Mouse (Mus musculus) midbrain, embryonic 12.5 days (tissue): ENCODE results near the gene Tcf7l2. TPM values are rescaled to one million over a fixed set of nuclear protein-coding genes. Genes with fewer than 3 reads are reported as not detected.
A peak's percentile ranks its signal among the peaks of the same experiment; 100 is the strongest.

Experiments
- ATAC-seq: fragments of 200-750 bp; cut with Nextera tagmentation; 2 replicates; pipeline ENCODE4 v1.8.0; 2017; ENCODE audit warnings: low read depth, moderate TSS enrichment, moderate library complexity; ENCODE audit not compliant: low FRiP score
- H3K27ac ChIP-seq: fragments of 300-500 bp; sonication (generic); replicated peaks from 2 replicates; pipeline ENCODE4 v1.5.1; 2016; ENCODE audit warnings: mild to moderate bottlenecking
- H3K27me3 ChIP-seq: fragments of 300-500 bp; sonication (generic); 2 replicates; pipeline ENCODE4 v1.6.1; 2016; ENCODE audit warnings: mild to moderate bottlenecking
- H3K36me3 ChIP-seq: fragments of 300-500 bp; sonication (generic); 2 replicates; pipeline ENCODE4 v1.6.1; 2016
- H3K4me1 ChIP-seq: fragments of 300-500 bp; sonication (generic); 2 replicates; pipeline ENCODE4 v1.6.1; 2016
- H3K4me2 ChIP-seq: fragments of 300-500 bp; sonication (generic); replicated peaks from 2 replicates; pipeline ENCODE4 v1.6.1; 2016; ENCODE audit warnings: mild to moderate bottlenecking, moderate library complexity
- H3K4me3 ChIP-seq: fragments of 300-500 bp; sonication (generic); 2 replicates; pipeline ENCODE4 v1.5.1; 2016; ENCODE audit warnings: mild to moderate bottlenecking
- H3K9ac ChIP-seq: fragments of 300-500 bp; sonication (generic); replicated peaks from 2 replicates; pipeline ENCODE4 v1.6.1; 2016; ENCODE audit warnings: mild to moderate bottlenecking, moderate library complexity
- H3K9me3 ChIP-seq: fragments of 300-500 bp; sonication (generic); 2 replicates; pipeline ENCODE4 v1.6.1; 2016; ENCODE audit warnings: mild to moderate bottlenecking
- WGBS: fragments of 180-500 bp; shearing (Covaris S2); methylation state at CpG from one replicate; pipeline ENCODE4 v1.1.7; 2016; 5-methylcytosine and 5-hydroxymethylcytosine counted together
- polyA plus RNA-seq: library from polyadenylated mRNA; unstranded; fragments of >200 nt; fragmentation: Nextera tagmentation; extraction: Ambion mirVana; gene quantifications from 2 replicates; pipeline ENCODE4 v1.2.1, GENCODE M21; 2016

Tcf7l2 gene
- polyA plus RNA-seq, 1 experiment from 2014 or later = 343 TPM

DNA sequence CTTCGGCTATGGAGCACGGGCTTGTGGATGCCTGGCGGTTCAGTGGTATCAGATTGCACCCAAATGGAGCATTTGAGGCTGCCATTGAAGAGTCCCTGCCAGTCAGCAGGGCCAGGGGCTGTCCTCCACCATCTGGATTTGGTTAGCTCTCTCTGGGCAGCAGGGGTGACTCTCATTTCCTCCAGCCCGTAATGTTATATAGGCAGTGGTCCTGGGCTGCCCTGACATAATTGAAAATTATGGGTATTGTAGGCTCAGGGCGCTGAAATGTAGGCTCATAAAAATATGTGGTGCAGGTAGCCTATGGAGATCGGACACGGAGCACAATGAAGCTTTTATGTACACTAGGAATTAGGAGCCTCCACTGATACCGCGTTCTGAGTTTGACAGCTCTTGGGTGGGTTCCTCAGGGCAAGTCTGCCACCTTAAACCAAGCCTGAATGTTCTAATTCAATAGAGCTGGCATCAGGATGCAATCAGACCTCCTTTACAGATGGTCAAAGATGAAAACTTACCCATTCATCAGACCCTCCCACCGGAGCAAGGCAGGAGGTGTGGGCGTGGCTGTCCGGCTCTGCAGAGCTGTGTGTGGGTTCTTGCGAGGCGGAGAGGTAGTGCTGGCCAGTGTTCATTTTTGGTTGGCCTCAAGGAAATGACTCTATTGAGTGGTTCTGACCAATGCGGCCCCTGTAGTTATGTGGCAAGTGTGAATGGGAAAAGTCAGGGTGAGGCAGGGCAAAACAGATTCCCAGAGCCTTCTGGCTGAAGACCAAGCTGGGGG lies 73.6 kb downstream of the Tcf7l2 start:
- Histone ChIP-seq H3K27me3 (no peaks in the 10 kb centered on the region), H3K27ac (no peak overlapping the region; the same call in 1 of the 2 replicates), H3K4me3 (no peak overlapping the region), H3K4me2 (no peak overlapping the region), H3K36me3 (peaks cover 8% of the 10 kb centered on the region), H3K9ac (no peak overlapping the region), H3K9me3 (no peaks in the 10 kb centered on the region), H3K4me1 (0 out of 2 replicates have a peak, but pooled peaks cover 5% of the 10 kb centered on the region)
- no peak for ATAC-seq
- 75% methylated on average over 15 of the region's 15 CpGs for WGBS

DNA sequence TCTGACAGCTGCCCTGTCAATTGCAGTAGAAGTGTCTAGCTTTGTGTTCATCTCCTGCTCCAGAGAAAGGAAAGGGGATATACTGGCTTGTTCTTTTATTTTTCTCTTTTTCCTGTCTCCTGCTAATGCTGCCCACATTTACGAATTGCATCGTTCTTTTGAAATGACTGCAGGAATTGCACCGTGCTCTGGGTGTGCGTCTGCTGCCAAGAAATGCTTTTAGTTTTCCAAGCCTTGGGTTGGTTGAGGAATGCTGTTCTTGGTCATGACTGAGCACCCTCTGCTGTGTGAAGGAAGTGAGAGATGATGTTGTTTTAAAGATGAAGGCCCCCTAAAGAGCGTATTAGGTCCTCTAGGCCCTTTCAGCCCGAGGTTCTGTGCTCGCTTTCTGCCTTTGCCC lies 75.4 kb downstream of the Tcf7l2 start:
- no peak overlapping the region for H3K4me3 ChIP-seq
- peaks cover 19% of the 10 kb centered on the region for H3K36me3 ChIP-seq
- H3K4me2 ChIP-seq = no peak overlapping the region
- no peak overlapping the region for H3K27ac ChIP-seq
- no peaks in the 10 kb centered on the region for H3K9me3 ChIP-seq
- H3K4me1 ChIP-seq = 0 out of 2 replicates have a peak, but pooled peaks cover 4% of the 10 kb centered on the region
- no peak overlapping the region for H3K9ac ChIP-seq
- ATAC-seq = no peak
- no peaks in the 10 kb centered on the region for H3K27me3 ChIP-seq
- WGBS = 92% methylated on average over 7 of the region's 7 CpGs

DNA sequence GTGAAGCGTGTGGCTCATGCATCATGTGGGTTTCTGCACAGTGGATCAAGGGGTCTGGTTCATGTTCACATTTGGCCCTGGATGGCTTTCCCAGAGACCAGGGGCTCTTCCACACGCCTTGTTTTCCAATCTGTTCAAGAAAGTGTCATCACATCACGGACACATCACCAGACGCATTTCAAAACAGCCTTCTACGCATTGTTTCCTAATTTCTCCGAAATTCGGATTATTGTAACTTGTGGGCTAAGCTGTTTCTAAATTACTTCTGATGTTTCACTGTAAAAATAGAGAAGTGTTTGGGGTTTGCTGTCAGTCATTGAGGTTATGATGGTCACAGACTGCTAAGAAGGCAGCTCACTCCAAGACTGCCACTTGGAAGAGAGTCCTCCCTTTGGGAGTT lies 78.6 kb downstream of the Tcf7l2 start:
- no peak for ATAC-seq
- no peak overlapping the region for H3K27ac ChIP-seq
- H3K4me2 ChIP-seq = no peak overlapping the region
- H3K36me3 ChIP-seq = peaks cover 19% of the 10 kb centered on the region
- H3K4me3 ChIP-seq = no peak overlapping the region
- 97% methylated on average over 7 of the region's 7 CpGs for WGBS
- no peaks in the 10 kb centered on the region for H3K27me3 ChIP-seq
- H3K4me1 ChIP-seq = peaks cover 13% of the 10 kb centered on the region; the same call in 1 of the 2 replicates
- no peak overlapping the region for H3K9ac ChIP-seq
- no peaks in the 10 kb centered on the region for H3K9me3 ChIP-seq

DNA sequence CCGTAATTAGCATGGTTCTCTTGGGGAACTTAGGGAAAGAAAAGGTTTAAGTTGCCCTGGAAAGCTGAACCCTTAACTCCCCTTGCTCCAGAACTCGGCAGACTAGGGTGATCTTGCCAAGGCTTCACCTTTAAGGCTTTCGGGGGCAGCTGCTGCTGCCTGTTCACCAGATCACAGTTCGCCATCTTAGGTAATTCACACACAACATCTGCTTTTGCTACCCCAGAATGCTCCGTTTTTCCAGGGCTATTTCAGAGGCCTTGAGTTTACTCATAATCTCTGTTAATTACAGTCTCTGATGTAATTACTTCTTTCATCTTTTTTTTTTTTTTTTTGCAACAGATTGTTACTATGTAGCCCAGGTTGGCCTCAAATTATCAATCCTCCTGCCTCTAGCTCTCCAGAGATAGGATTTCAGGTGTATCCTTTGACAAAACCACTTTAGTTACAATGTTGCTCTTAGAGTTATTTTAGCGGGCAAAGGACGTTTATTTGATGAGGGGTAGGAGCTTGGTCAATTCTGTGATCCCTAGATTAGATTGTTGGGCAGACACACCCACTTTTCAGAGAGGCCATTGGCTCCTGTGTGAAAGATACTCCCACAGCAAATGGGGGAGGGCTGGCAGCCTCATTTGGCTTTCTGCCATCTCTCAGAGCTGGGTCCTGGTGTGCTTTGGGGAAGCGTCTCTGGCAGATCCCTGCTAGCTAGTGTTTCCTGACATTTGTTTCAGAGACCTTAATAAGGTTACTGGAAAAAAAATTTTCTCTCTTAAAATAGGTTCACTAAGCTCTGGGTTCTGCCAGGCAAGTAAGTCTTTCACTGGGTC lies 83.6 kb downstream of the Tcf7l2 start:
- no peak overlapping the region for H3K27ac ChIP-seq

DNA sequence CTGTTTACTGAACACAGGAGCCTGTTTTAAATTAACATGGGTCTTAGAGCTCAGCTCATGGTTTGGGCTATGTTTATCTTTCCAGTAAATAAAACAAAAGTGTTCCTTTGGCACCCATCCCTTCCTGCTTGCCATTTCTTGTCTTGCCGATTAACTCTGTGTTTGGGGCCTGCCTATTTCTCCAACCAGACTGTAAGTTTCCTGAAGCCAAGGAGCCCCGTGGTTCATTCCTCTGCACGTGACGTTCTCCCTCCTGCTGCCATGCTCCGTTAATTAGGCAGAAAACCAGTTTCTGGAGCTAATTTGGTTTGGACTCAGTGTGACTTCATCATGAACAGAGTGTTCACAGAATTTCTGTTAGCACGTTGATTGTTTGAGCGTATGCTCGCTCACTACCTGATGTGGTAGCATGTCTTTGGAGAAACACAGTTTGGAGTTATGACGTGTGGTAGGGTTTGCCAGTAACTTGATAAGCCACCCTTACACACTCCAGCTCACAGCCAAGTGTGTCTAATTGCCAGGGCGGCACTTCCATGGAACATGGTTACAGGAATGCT lies 84.4 kb downstream of the Tcf7l2 start:
- H3K36me3 ChIP-seq = peaks cover 9% of the 10 kb centered on the region; the same call in 1 of the 2 replicates
- no peak overlapping the region for H3K27ac ChIP-seq
- H3K9me3 ChIP-seq = no peaks in the 10 kb centered on the region
- peaks cover 41% of the 10 kb centered on the region for H3K4me1 ChIP-seq
- WGBS = 82% methylated on average over 10 of the region's 10 CpGs
- no peak overlapping the region for H3K4me2 ChIP-seq
- no peak overlapping the region for H3K9ac ChIP-seq
- ATAC-seq = no peak
- H3K27me3 ChIP-seq = no peaks in the 10 kb centered on the region; the same call in 1 of the 2 replicates
- no peak overlapping the region for H3K4me3 ChIP-seq

More for the DNA sequence above, 83.6 kb downstream of the Tcf7l2 start:
- H3K9me3 ChIP-seq = no peaks in the 10 kb centered on the region
- 64% methylated on average over 8 of the region's 8 CpGs for WGBS
- no peaks in the 10 kb centered on the region; the same call in 1 of the 2 replicates for H3K27me3 ChIP-seq
- peaks cover 41% of the 10 kb centered on the region for H3K4me1 ChIP-seq
- H3K9ac ChIP-seq = no peak overlapping the region
- H3K4me3 ChIP-seq = no peak overlapping the region
- peaks cover 14% of the 10 kb centered on the region for H3K36me3 ChIP-seq
- no peak overlapping the region for H3K4me2 ChIP-seq
- ATAC-seq = no peak

DNA sequence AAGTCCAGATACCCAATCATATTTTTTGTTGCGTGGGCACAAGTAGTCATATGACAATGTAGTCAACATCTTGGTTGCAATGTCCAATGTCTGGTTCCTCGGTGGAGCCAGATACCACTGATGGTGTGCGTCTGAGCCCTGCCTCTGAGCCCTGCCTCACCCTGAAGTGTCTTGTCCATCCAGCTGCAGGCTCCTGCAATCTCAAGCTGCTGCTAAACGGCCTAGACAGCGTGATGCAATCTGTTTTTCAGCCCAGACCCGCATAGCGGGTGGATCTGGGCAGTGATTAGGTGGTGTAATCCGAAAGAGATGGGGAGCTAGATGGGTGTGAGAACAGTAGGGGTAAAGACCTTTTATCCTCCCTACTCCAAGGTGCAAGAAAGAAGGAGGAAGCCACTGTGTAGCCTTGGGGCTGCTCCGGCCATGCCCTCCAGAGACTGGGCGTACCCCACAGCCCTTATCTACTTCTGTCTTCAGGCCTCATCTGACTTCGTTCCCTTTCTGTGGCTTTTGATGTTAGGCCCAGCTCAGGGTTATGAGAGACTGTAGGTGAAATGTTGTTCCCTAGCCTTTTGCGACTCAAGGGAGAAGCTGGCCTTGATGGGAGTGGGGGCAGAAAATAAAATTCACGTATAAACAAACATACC lies 86.1 kb downstream of the Tcf7l2 start:
- WGBS = 82% methylated on average over 13 of the region's 13 CpGs
- peaks cover 39% of the 10 kb centered on the region for H3K4me1 ChIP-seq

DNA sequence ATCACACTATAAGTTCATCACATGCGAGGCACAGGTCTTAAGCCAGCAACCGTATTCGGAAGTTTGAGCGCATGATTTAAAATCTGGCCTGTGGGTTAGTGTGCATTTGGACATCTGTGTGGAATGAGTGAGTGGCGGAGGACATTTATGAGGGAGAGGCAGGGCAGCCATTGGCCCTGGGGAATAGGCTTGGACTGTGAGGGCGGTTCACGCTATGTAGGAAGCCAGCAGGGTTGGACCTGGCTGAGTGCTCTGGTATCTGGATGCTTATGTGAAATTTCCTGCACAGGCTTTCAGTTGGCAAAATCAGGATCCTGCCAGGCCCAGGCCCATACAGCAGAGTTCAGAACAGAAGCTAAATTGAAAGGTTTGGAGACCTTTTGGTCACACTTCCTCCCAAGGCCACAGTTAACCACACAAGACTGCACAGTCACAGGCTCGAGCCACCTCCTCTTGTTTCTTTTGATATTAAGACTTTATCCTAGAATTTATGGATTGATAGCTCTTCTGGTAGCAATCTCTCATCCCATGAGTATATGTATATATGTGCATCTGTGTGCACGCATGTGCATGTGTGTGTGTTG lies 89.4 kb downstream of the Tcf7l2 start:
- H3K27ac ChIP-seq = no peak overlapping the region
- peaks cover 19% of the 10 kb centered on the region; the same call in 1 of the 2 replicates for H3K36me3 ChIP-seq
- peaks cover 21% of the 10 kb centered on the region for H3K4me1 ChIP-seq
- WGBS = 89% methylated on average over 9 of the region's 9 CpGs
- H3K9ac ChIP-seq = no peak overlapping the region
- no peaks in the 10 kb centered on the region; the same call in 1 of the 2 replicates for H3K27me3 ChIP-seq
- ATAC-seq = no peak
- H3K4me2 ChIP-seq = no peak overlapping the region
- H3K9me3 ChIP-seq = no peaks in the 10 kb centered on the region
- no peak overlapping the region for H3K4me3 ChIP-seq

More for the DNA sequence above, 86.1 kb downstream of the Tcf7l2 start:
- no peaks in the 10 kb centered on the region for H3K9me3 ChIP-seq
- H3K27ac ChIP-seq = no peak overlapping the region
- ATAC-seq = no peak
- H3K4me3 ChIP-seq = no peak overlapping the region
- no peak overlapping the region for H3K9ac ChIP-seq
- H3K36me3 ChIP-seq = peaks cover 5% of the 10 kb centered on the region; the same call in 1 of the 2 replicates
- H3K4me2 ChIP-seq = no peak overlapping the region
- no peaks in the 10 kb centered on the region; the same call in 1 of the 2 replicates for H3K27me3 ChIP-seq

DNA sequence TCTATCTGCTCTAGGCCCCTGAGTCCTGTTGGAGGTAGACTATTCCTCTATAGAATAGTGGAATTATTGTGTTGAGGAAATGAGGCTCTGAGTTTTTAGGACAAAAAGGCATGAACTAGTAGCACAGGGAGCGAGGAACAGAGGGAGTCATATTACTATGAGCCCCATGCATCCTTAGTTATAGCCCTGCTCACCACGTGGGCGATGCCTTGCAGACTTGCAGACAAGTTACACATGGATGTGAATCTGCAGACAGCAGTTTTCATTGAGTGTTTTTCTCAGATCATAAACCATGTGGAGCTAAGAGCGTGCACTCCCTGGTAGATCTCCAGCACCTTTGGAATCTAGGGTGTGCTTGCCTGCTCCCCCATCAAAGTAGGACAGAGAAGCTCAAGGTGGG lies 90.5 kb downstream of the Tcf7l2 start:
- 89% methylated on average over 4 of the region's 4 CpGs for WGBS
- no peak overlapping the region for H3K4me3 ChIP-seq
- no peak overlapping the region for H3K27ac ChIP-seq
- H3K27me3 ChIP-seq = no peaks in the 10 kb centered on the region; the same call in 1 of the 2 replicates
- no peaks in the 10 kb centered on the region for H3K9me3 ChIP-seq
- H3K4me2 ChIP-seq = no peak overlapping the region
- no peak for ATAC-seq
- H3K36me3 ChIP-seq = peaks cover 19% of the 10 kb centered on the region; the same call in 1 of the 2 replicates
- peaks cover 26% of the 10 kb centered on the region for H3K4me1 ChIP-seq
- no peak overlapping the region for H3K9ac ChIP-seq

DNA sequence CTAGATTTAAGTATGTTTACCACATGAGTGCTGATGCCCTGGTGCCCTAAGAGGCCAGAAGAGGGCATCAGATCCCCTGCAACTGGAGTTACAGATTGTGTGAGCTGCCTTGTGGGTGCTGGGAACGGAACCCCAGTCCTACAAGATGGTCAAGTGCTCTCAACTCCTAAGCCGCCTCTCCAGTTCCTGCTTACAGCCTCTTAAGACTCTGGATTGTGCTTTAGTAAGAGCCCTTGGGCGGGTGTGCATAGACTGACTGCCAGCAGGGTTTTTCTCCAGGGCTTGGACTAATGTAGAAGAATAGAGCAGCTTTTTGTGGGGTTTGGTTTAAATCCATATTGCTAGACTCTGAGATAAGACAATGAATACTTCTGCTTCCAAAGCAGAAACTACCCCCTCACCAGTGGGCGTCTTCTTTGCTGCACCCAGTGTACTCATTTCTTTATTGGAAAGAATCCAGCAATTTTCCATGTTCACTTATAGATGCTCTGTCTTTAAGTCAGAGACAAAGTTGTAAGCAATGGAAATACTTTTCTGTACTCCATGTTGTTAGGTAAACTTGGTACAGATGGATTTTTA lies 92.3 kb downstream of the Tcf7l2 start:
- H3K9me3 ChIP-seq = no peaks in the 10 kb centered on the region
- H3K27me3 ChIP-seq = no peaks in the 10 kb centered on the region
- H3K4me3 ChIP-seq = no peak overlapping the region
- H3K27ac ChIP-seq = no peak overlapping the region
- peaks cover 29% of the 10 kb centered on the region for H3K4me1 ChIP-seq
- H3K36me3 ChIP-seq = peaks cover 16% of the 10 kb centered on the region; the same call in 1 of the 2 replicates
- whole genome bisulfite sequencing = 91% methylated on average over 4 of the region's 4 CpGs
- no peak for ATAC-seq
- no peak overlapping the region for H3K9ac ChIP-seq
- no peak overlapping the region for H3K4me2 ChIP-seq

DNA sequence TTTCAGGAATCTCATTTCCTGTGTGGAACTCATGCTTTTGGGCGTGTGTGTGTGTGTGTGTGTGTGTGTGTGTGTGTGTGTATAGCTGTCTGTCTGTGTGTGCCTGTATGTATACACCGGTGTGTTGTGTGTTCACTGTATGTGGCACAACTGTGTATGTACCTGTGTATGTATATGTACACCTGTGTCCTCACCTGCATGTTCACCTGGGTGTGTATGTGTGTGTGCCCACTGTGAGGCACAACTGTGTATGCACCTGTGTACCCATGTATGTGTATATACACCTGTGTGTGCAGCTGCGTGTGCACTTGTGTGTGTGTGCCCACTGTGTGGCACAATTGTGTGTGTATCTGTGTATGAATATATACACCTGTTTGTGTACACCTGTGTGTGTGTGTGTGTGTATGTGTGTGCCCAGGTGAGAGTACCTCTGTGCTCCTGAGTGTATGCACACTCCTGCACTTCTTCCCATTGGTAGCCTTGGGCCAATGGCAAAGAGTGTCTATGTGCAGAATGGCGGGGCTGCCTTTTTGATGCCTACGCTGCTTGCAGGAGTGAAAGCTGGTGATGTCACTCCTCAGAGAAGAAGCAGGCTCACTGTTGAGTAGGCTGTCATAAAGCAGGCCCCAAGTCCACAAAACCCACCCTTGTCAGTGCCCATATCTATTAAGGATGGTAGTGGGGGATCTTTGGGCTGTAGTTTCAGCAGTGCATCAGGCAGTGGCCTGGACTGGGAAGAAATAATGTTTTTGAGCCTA lies 95.5 kb downstream of the Tcf7l2 start:
- Histone ChIP-seq H3K4me3 (no peak overlapping the region), H3K36me3 (peaks cover 16% of the 10 kb centered on the region; the same call in 1 of the 2 replicates), H3K4me2 (peak overlapping the region; percentile 39), H3K27me3 (no peaks in the 10 kb centered on the region), H3K4me1 (peaks cover 55% of the 10 kb centered on the region), H3K9me3 (no peaks in the 10 kb centered on the region), H3K27ac (peak overlapping the region; percentile 77), H3K9ac (no peak overlapping the region)
- 76% methylated on average over 5 of the region's 5 CpGs for WGBS
- ATAC-seq = peak; percentile 50
